Mouse (Mus musculus): ENCODE results near the gene Utp11. TPM values are rescaled to one million over a fixed set of nuclear protein-coding genes. Genes with fewer than 3 reads are reported as not detected.
"Not testable (repeated sequence)": the region's sequence is repeated elsewhere in the genome, so short reads cannot be mapped to it uniquely, and the experiment has no call there.

Utp11 gene
- polyA plus RNA-seq, 1 experiment, result 13.8 TPM

- Histone ChIP-seq H3K36me3 (replicated peaks; ENCODE audit: low read length) (peaks cover 39% of the 10 kb centered on the region), H3K4me3 (replicated peaks) (peak within 1 kb of the TSS; percentile 98), H3K4me1 (peaks cover 41% of the 10 kb centered on the region), H3K27me3 (replicated peaks) (no peaks in the 10 kb centered on the region), H3K9me3 (no peaks in the 10 kb centered on the region)
- TF ChIP-seq GATA1 (IDR thresholded peaks at IDR 0.05; ENCODE audit: borderline replicate concordance, low read length), result no peak
- peak; percentile 87 for TF ChIP-seq FLI1 (IDR thresholded peaks at IDR 0.05; ENCODE audit: low read length)
These were observed 21.4 kb upstream of the Utp11 start, which contains the start of gene Sf3a3 for GRCm38 (mm10) chr4:124714545-124715481. Gene Sf3a3, plus strand, starts transcription at chr4:124714776.

GRCm38 (mm10) chr4:124713850-124714249 lies 20.4 kb upstream of the Utp11 start:
- not testable (repeated sequence) for H3K4me3 ChIP-seq (replicated peaks); H3K27me3 ChIP-seq (replicated peaks); H3K9me3 ChIP-seq
- Histone ChIP-seq H3K36me3 (replicated peaks; ENCODE audit: low read length) (peaks cover 30% of the 10 kb centered on the region), H3K4me1 (peaks cover 51% of the 10 kb centered on the region)

DNA sequence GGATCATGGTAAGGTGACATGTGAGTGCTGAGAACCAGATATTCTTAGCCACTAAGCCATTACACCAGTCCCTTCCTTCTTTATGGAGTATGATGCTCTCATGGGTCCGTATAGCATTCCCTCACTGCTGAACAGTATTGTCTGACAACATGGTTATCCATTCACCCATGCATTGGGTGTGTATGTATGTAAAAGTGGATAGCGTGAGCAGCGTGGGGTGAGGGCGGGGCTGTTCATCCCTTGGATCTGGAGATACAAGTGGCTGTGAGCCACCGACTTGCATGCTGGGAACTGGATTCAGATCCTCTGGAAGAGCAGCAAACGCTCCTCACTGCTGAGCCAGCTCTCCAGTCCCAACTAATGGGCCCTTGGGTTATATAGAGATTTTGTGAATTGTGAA lies 19.2 kb upstream of the Utp11 start:
- no peaks in the 10 kb centered on the region for H3K9me3 ChIP-seq
- peaks cover 23% of the 10 kb centered on the region for H3K36me3 ChIP-seq (replicated peaks; ENCODE audit: low read length)
- no peaks in the 10 kb centered on the region for H3K27me3 ChIP-seq (replicated peaks)
- H3K4me1 ChIP-seq, result peaks cover 63% of the 10 kb centered on the region
- TF ChIP-seq GATA1 (IDR thresholded peaks at IDR 0.05; ENCODE audit: borderline replicate concordance, low read length) (no peak), FLI1 (IDR thresholded peaks at IDR 0.05; ENCODE audit: low read length) (no peak)
- H3K4me3 ChIP-seq (replicated peaks), result no peak overlapping the region

DNA sequence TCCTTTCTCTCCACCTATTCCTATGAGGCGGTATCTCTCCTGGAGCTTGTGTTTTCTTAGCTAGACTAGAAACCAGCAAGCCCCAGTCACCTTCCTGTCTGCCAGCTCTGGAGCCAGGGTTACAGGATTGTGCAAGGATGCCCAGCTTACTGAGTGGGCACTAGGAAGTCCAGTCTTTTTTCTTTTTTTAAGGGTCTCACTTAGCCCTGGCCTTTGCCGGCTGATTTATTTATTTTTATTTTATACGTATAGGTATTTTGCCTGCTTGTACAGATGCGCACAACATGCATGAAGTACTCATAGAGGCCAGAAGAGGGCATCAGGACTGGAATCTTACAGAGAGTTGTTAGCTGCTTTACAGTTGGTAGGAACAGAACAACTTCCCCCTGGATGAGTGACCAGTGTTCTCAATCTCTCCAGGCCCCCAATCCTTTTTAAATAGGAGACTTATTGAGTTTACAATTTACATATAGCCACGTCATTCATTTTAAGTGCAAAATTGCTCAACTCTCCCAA lies 17.4 kb upstream of the Utp11 start:
- H3K4me1 ChIP-seq, result peaks cover 75% of the 10 kb centered on the region
- H3K27me3 ChIP-seq (replicated peaks), result no peaks in the 10 kb centered on the region
- TF ChIP-seq GATA1 (IDR thresholded peaks at IDR 0.05; ENCODE audit: borderline replicate concordance, low read length) (no peak), FLI1 (IDR thresholded peaks at IDR 0.05; ENCODE audit: low read length) (no peak)
- peaks cover 25% of the 10 kb centered on the region for H3K36me3 ChIP-seq (replicated peaks; ENCODE audit: low read length)
- peak overlapping the region; percentile 84 for H3K4me3 ChIP-seq (replicated peaks)
- no peaks in the 10 kb centered on the region for H3K9me3 ChIP-seq

DNA sequence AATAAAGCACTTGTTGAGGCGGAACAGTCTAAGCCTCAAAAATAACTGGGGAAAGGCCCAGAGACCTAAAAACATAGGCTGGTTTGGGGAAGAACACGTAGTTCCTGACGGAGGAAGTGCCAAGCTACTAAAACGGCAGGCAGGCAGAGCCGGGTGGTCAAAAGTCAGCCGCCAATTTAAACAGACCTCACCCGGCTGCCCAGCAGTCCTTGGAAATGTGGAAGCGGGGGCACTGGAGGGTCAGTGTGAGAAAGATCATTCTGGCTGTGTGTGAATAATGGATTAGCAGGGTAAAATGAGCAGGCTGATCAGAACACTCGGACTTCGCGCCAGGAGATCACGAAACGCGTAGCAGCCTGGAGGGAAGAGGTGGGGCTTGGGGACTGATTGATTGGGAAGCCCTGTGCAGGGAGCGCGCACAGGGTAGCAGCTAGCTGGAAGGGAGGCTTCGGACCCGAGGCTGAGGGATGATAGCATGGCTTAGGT lies 16.6 kb upstream of the Utp11 start:
- peaks cover 32% of the 10 kb centered on the region for H3K36me3 ChIP-seq (replicated peaks; ENCODE audit: low read length)
- TF ChIP-seq FLI1 (IDR thresholded peaks at IDR 0.05; ENCODE audit: low read length), result no peak
- TF ChIP-seq GATA1 (IDR thresholded peaks at IDR 0.05; ENCODE audit: borderline replicate concordance, low read length), result no peak
- peaks cover 75% of the 10 kb centered on the region for H3K4me1 ChIP-seq
- H3K4me3 ChIP-seq (replicated peaks), result peak overlapping the region; percentile 92
- no peaks in the 10 kb centered on the region for H3K27me3 ChIP-seq (replicated peaks)
- no peaks in the 10 kb centered on the region for H3K9me3 ChIP-seq

GRCm38 (mm10) chr4:124708518-124709477 lies 15.4 kb upstream of the Utp11 start:
- Histone ChIP-seq H3K4me3 (replicated peaks) (peak overlapping the region; percentile 92), H3K4me1 (peaks cover 82% of the 10 kb centered on the region), H3K36me3 (replicated peaks; ENCODE audit: low read length) (peaks cover 44% of the 10 kb centered on the region), H3K27me3 (replicated peaks) (no peaks in the 10 kb centered on the region), H3K9me3 (no peaks in the 10 kb centered on the region)
- no peak for TF ChIP-seq FLI1 (IDR thresholded peaks at IDR 0.05; ENCODE audit: low read length)
- no peak for TF ChIP-seq GATA1 (IDR thresholded peaks at IDR 0.05; ENCODE audit: borderline replicate concordance, low read length)

DNA sequence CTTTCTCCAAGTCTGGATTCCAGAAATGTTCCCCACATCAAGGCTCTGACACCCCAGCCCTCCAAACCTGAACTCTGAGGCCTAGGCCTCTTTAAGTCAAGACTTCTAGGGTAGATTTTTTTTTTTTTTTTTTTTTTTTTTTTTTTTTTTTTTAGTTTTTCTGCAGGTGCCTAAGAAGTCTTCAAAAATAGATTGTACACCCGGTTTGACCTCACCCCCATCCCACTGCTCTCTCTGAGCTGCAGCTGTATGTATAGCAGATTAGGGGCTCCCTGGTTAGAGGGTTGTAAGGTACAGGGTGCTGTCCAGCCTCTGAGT lies 14.8 kb upstream of the Utp11 start:
- Histone ChIP-seq H3K36me3 (replicated peaks; ENCODE audit: low read length) (peaks cover 50% of the 10 kb centered on the region), H3K4me3 (replicated peaks) (peak overlapping the region; percentile 92), H3K4me1 (peaks cover 84% of the 10 kb centered on the region)
- H3K27me3 ChIP-seq (replicated peaks); H3K9me3 ChIP-seq: not testable (repeated sequence)

DNA sequence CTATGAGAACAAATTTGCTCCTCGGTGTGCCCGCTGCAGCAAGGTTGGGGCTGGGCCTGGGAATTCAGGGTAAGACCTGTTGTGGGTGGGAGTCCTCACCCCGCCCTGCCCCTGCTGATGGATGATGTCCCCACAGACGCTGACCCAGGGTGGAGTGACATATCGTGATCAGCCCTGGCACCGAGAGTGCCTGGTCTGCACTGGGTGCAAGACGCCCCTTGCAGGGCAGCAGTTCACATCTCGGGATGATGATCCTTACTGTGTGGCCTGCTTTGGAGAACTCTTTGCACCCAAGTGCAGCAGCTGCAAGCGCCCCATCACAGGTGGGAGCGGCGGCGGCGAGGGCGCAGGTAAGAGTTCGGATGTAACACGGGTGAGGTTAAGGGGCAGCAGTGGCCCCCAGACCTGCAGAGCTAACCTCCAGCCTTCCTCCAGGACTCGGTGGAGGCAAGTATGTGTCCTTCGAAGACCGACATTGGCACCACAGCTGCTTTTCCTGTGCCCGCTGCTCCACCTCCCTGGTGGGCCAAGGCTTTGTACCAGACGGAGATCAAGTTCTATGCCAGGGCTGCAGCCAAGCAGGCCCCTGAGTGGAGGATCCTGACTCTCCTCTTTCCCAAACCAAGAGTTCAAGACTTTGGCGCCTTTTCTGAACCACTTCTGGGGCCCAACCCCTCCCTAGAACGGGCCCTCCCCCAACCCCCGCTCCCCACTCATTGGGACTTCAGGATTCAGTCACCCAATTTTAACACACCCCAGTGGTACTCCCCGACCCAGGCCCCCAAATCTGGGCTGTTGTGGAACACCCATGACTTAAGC lies 14.2 kb upstream of the Utp11 start:
- Histone ChIP-seq H3K4me1 (peaks cover 88% of the 10 kb centered on the region), H3K36me3 (replicated peaks; ENCODE audit: low read length) (peaks cover 50% of the 10 kb centered on the region)
- H3K27me3 ChIP-seq (replicated peaks); H3K9me3 ChIP-seq; H3K4me3 ChIP-seq (replicated peaks): not testable (repeated sequence)

- H3K36me3 ChIP-seq (replicated peaks; ENCODE audit: low read length), result peaks cover 50% of the 10 kb centered on the region
- no peaks in the 10 kb centered on the region for H3K9me3 ChIP-seq
- H3K4me3 ChIP-seq (replicated peaks), result peak overlapping the region; percentile 91
- peaks cover 94% of the 10 kb centered on the region for H3K4me1 ChIP-seq
- TF ChIP-seq FLI1 (IDR thresholded peaks at IDR 0.05; ENCODE audit: low read length) (no peak), GATA1 (IDR thresholded peaks at IDR 0.05; ENCODE audit: borderline replicate concordance, low read length) (no peak)
- H3K27me3 ChIP-seq (replicated peaks), result no peaks in the 10 kb centered on the region
These were observed 12.4 kb upstream of the Utp11 start for GRCm38 (mm10) chr4:124705661-124706269.
